ENCODE assay signal across 24 mouse cellular contexts in the genomic region with DNA sequence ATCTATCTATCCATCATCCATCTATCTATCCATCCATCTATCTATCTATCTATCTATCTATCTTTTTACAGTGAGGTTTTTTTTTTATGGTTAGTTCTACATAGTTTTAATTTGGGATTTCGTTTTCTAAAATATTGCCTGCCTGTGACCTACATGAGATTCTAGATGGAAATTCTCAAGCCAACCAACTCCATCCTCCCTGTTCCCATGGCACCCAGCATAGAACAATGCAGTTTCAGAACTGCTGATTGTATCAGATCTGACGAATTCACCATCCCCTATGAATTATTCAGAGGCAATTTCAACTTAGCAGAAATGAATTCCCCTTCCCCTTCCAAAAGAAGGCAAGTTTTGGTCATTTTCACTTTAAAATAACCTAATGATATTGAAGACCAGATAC.
DNase-seq lines count a peak whose midpoint lies in the region; ATAC-seq and TF ChIP-seq lines count a peak whose summit lies in the region.
"Had no signal": no experiment of that assay in that cellular context is flagged by ENCODE, and none has a peak within 500 bp of the region (broad histone marks: within the 10 kb centered on the region; RNA-seq: fewer than 3 reads in every experiment).

No protein-coding gene starts in this region.

- no peaks in the 10 kb centered on the region for H3K4me1 ChIP-seq in forebrain, postnatal 0 days (ENCODE audit: insufficient read depth)
- H3K4me1 ChIP-seq in forebrain, embryonic 16.5 days (replicated peaks; ENCODE audit: control insufficient read depth, insufficient read depth, low read length) = no peaks in the 10 kb centered on the region
- no peaks in the 10 kb centered on the region for H3K4me1 ChIP-seq in midbrain, embryonic 11.5 days (ENCODE audit: control insufficient read depth, insufficient read depth, low read length)
- peaks cover 8% of the 10 kb centered on the region; the same call in 1 of the 2 replicates for H3K4me1 ChIP-seq in midbrain, embryonic 10.5 days
- H3K4me1 ChIP-seq in midbrain, postnatal 0 days (ENCODE audit: insufficient read depth, low read length) = no peaks in the 10 kb centered on the region
- no peaks in the 10 kb centered on the region for H3K4me1 ChIP-seq in midbrain, embryonic 16.5 days (ENCODE audit: control insufficient read depth, insufficient read depth, low read length)
- H3K4me1 ChIP-seq: embryonic facial prominence, embryonic 10.5 days; embryonic facial prominence, embryonic 12.5 days; forebrain, embryonic 13.5 days; forebrain, embryonic 15.5 days had no signal

- H3K4me3 ChIP-seq in forebrain, postnatal 0 days (ENCODE audit: low read depth, low read length) = no peak overlapping the region
- no peak overlapping the region for H3K4me3 ChIP-seq in forebrain, embryonic 16.5 days (replicated peaks; ENCODE audit: low read length)
- no peak overlapping the region for H3K4me3 ChIP-seq in midbrain, embryonic 11.5 days (ENCODE audit: low read depth, low read length)
- no peak overlapping the region for H3K4me3 ChIP-seq in midbrain, embryonic 10.5 days
- no peak overlapping the region for H3K4me3 ChIP-seq in midbrain, postnatal 0 days (ENCODE audit: low read depth, low read length)
- no peak overlapping the region for H3K4me3 ChIP-seq in midbrain, embryonic 16.5 days (ENCODE audit: low read depth, low read length)
- H3K4me3 ChIP-seq: embryonic facial prominence, embryonic 10.5 days; embryonic facial prominence, embryonic 12.5 days; forebrain, embryonic 13.5 days; forebrain, embryonic 15.5 days had no signal

- H3K4me2 ChIP-seq in forebrain, postnatal 0 days (ENCODE audit: low read depth) = no peak overlapping the region
- H3K4me2 ChIP-seq in forebrain, embryonic 16.5 days (ENCODE audit: low read length) = no peak overlapping the region
- no peak overlapping the region for H3K4me2 ChIP-seq in midbrain, embryonic 11.5 days
- no peak overlapping the region for H3K4me2 ChIP-seq in midbrain, postnatal 0 days (ENCODE audit: low read depth, low read length, poor library complexity, severe bottlenecking)
- H3K4me2 ChIP-seq in midbrain, embryonic 16.5 days (ENCODE audit: low read length) = no peak overlapping the region
- H3K4me2 ChIP-seq: embryonic facial prominence, embryonic 12.5 days; forebrain, embryonic 13.5 days; forebrain, embryonic 15.5 days had no signal

- TF ChIP-seq CTCF in forebrain, postnatal 0 days (IDR thresholded peaks at IDR 0.05; ENCODE audit: low read depth) = no peak
- no peak for TF ChIP-seq CTCF in midbrain, postnatal 0 days (IDR thresholded peaks at IDR 0.05)

- no peaks in the 10 kb centered on the region for H3K36me3 ChIP-seq in forebrain, postnatal 0 days (ENCODE audit: insufficient read depth)
- H3K36me3 ChIP-seq in forebrain, embryonic 16.5 days (ENCODE audit: control insufficient read depth, insufficient read depth) = no peaks in the 10 kb centered on the region
- H3K36me3 ChIP-seq in midbrain, embryonic 11.5 days (ENCODE audit: control insufficient read depth, insufficient read depth, low read length) = no peaks in the 10 kb centered on the region
- H3K36me3 ChIP-seq in midbrain, embryonic 10.5 days = no peaks in the 10 kb centered on the region
- H3K36me3 ChIP-seq in midbrain, postnatal 0 days (ENCODE audit: insufficient read depth, low read length) = no peaks in the 10 kb centered on the region
- no peaks in the 10 kb centered on the region for H3K36me3 ChIP-seq in midbrain, embryonic 16.5 days (ENCODE audit: control insufficient read depth, insufficient read depth, low read length)
- H3K36me3 ChIP-seq: embryonic facial prominence, embryonic 10.5 days; embryonic facial prominence, embryonic 12.5 days; forebrain, embryonic 15.5 days; G1E had no signal

- no peak overlapping the region for H3K27ac ChIP-seq in forebrain, postnatal 0 days (ENCODE audit: low read depth, low read length)
- no peak overlapping the region for H3K27ac ChIP-seq in forebrain, embryonic 16.5 days (ENCODE audit: low read length)
- H3K27ac ChIP-seq in midbrain, embryonic 11.5 days (ENCODE audit: low read depth, low read length) = no peak overlapping the region
- no peak overlapping the region for H3K27ac ChIP-seq in midbrain, embryonic 10.5 days (replicated peaks)
- no peak overlapping the region for H3K27ac ChIP-seq in midbrain, postnatal 0 days (ENCODE audit: low read depth, low read length)
- no peak overlapping the region for H3K27ac ChIP-seq in midbrain, embryonic 16.5 days (ENCODE audit: low read length)
- H3K27ac ChIP-seq: embryonic facial prominence, embryonic 10.5 days; embryonic facial prominence, embryonic 12.5 days; forebrain, embryonic 13.5 days; forebrain, embryonic 15.5 days had no signal

- 44% methylated on average over 2 of the region's 2 CpGs for WGBS in forebrain, postnatal 0 days
- 45% methylated on average over 2 of the region's 2 CpGs for WGBS in forebrain, embryonic 16.5 days
- WGBS in midbrain, embryonic 11.5 days = 54% methylated on average over 2 of the region's 2 CpGs
- 61% methylated on average over 2 of the region's 2 CpGs for WGBS in midbrain, embryonic 10.5 days
- WGBS in midbrain, postnatal 0 days = 36% methylated on average over 2 of the region's 2 CpGs
- 37% methylated on average over 2 of the region's 2 CpGs for WGBS in midbrain, embryonic 16.5 days

- H3K9ac ChIP-seq in forebrain, postnatal 0 days = no peak overlapping the region
- no peak overlapping the region for H3K9ac ChIP-seq in forebrain, embryonic 16.5 days (replicated peaks; ENCODE audit: low read depth, low read length)
- H3K9ac ChIP-seq in midbrain, embryonic 11.5 days (ENCODE audit: low read length) = no peak overlapping the region
- H3K9ac ChIP-seq in midbrain, postnatal 0 days (replicated peaks; ENCODE audit: low read length, poor library complexity, severe bottlenecking) = no peak overlapping the region
- H3K9ac ChIP-seq in midbrain, embryonic 16.5 days (ENCODE audit: low read depth, low read length) = no peak overlapping the region
- H3K9ac ChIP-seq: embryonic facial prominence, embryonic 12.5 days; forebrain, embryonic 13.5 days; forebrain, embryonic 15.5 days had no signal

- H3K9me3 ChIP-seq in forebrain, postnatal 0 days (ENCODE audit: low read length) = no peaks in the 10 kb centered on the region
- no peaks in the 10 kb centered on the region for H3K9me3 ChIP-seq in forebrain, embryonic 16.5 days (ENCODE audit: control insufficient read depth, low read length)
- H3K9me3 ChIP-seq in midbrain, embryonic 11.5 days (ENCODE audit: control insufficient read depth, low read length) = no peaks in the 10 kb centered on the region
- H3K9me3 ChIP-seq in midbrain, embryonic 10.5 days (replicated peaks) = no peaks in the 10 kb centered on the region
- H3K9me3 ChIP-seq in midbrain, postnatal 0 days (ENCODE audit: low read length) = no peaks in the 10 kb centered on the region
- no peaks in the 10 kb centered on the region for H3K9me3 ChIP-seq in midbrain, embryonic 16.5 days (replicated peaks; ENCODE audit: control insufficient read depth, low read length, poor library complexity, severe bottlenecking)
- H3K9me3 ChIP-seq: embryonic facial prominence, embryonic 10.5 days; embryonic facial prominence, embryonic 12.5 days; forebrain, embryonic 13.5 days; forebrain, embryonic 15.5 days; G1E had no signal

- ATAC-seq in forebrain, postnatal 0 days = peak; percentile 73; the same call in 1 of the 2 replicates
- no peak for ATAC-seq in forebrain, embryonic 16.5 days
- no peak for ATAC-seq in midbrain, embryonic 11.5 days (ENCODE audit: low FRiP score)
- ATAC-seq in midbrain, postnatal 0 days (ENCODE audit: low FRiP score) = no peak
- no peak for ATAC-seq in midbrain, embryonic 16.5 days
- ATAC-seq: activated CD4-positive, CD25-positive, alpha-beta regulatory T cell, adult 4 months; CD4-positive, CD25-positive, alpha-beta regulatory T cell, adult 4 months; forebrain, embryonic 13.5 days; forebrain, embryonic 15.5 days; Patski had no signal

- H3K27me3 ChIP-seq in forebrain, postnatal 0 days (ENCODE audit: insufficient read depth, low read length) = no peaks in the 10 kb centered on the region
- H3K27me3 ChIP-seq in forebrain, embryonic 16.5 days (replicated peaks; ENCODE audit: control insufficient read depth, insufficient read depth, low read length) = no peaks in the 10 kb centered on the region
- H3K27me3 ChIP-seq in midbrain, embryonic 11.5 days (ENCODE audit: control insufficient read depth, insufficient read depth, low read length) = no peaks in the 10 kb centered on the region
- no peaks in the 10 kb centered on the region for H3K27me3 ChIP-seq in midbrain, embryonic 10.5 days (ENCODE audit: low read depth, poor library complexity, severe bottlenecking)
- H3K27me3 ChIP-seq in midbrain, postnatal 0 days (ENCODE audit: insufficient read depth, low read length) = no peaks in the 10 kb centered on the region
- H3K27me3 ChIP-seq in midbrain, embryonic 16.5 days (ENCODE audit: control insufficient read depth, insufficient read depth, low read depth, low read length) = no peaks in the 10 kb centered on the region
- H3K27me3 ChIP-seq: CH12.LX; embryonic facial prominence, embryonic 12.5 days; forebrain, embryonic 13.5 days; forebrain, embryonic 15.5 days had no signal

- DNase-seq in forebrain, postnatal 0 days = no peak
- DNase-seq in midbrain, embryonic 11.5 days (ENCODE audit: low spot score, missing footprints) = peak; percentile 84
- no peak for DNase-seq in midbrain, embryonic 10.5 days (ENCODE audit: low spot score)
- DNase-seq in midbrain, postnatal 0 days (ENCODE audit: low spot score) = peak; percentile 19
- DNase-seq: adrenal gland, adult 8-10 months; adrenal gland, postnatal 14 days; adrenal gland, postnatal 36 days; B cell, adult 2 months; cerebellum, adult 11-12 months; cerebellum, adult 2 months; cerebellum, adult 9-10 months; cerebellum, postnatal 10 days; cerebellum, postnatal 25 days had no signal

Comparison
In these comparisons a context has a peak if more than half of its experiments do, and no peak if none do; other contexts are left out.
1. DNase-seq: peak in midbrain, embryonic 11.5 days (single experiment) and midbrain, postnatal 0 days (single experiment); none in forebrain, postnatal 0 days (single experiment) and midbrain, embryonic 10.5 days (single experiment).